Mouse (Mus musculus) heart, adult 2 months (tissue): ENCODE results near the gene Ttll1. TPM values are rescaled to one million over a fixed set of nuclear protein-coding genes. Genes with fewer than 3 reads are reported as not detected.
"Not testable (repeated sequence)": the region's sequence is repeated elsewhere in the genome, so short reads cannot be mapped to it uniquely, and the experiment has no call there.

Source experiments
- DNase-seq, 2 experiments: peaks; one replicate each; pipeline ENCODE4 v3.0.0; 2021
- H3K27ac ChIP-seq: fragments of 200-600 bp; 2 replicates; pipeline ENCODE4 v1.8.1; 2022
- H3K27me3 ChIP-seq: fragments of 200-500 bp; 2 replicates; pipeline ENCODE4 v1.6.1; 2012; ENCODE audit warnings: mild to moderate bottlenecking, low read length, inconsistent platforms, mixed read lengths; ENCODE audit not compliant: control insufficient read depth, insufficient read depth
- H3K36me3 ChIP-seq: fragments of 200-500 bp; 2 replicates; pipeline ENCODE4 v1.6.1; 2012; ENCODE audit warnings: low read length, inconsistent platforms; ENCODE audit not compliant: control insufficient read depth, insufficient read depth
- H3K4me1 ChIP-seq: fragments of 200-500 bp; 2 replicates; pipeline ENCODE4 v1.6.1; 2011; ENCODE audit warnings: low read length; ENCODE audit not compliant: control insufficient read depth, insufficient read depth
- H3K4me3 ChIP-seq: fragments of 200-600 bp; 2 replicates; pipeline ENCODE4 v1.8.1; 2022
- H3K79me2 ChIP-seq: fragments of 200-500 bp; replicated peaks from 2 replicates; pipeline ENCODE4 v1.6.1; 2012; ENCODE audit warnings: mild to moderate bottlenecking, inconsistent platforms, low read length, moderate library complexity, mixed read lengths; ENCODE audit not compliant: control insufficient read depth, insufficient read depth
- H3K9ac ChIP-seq: fragments of 200-500 bp; 2 replicates; pipeline ENCODE4 v1.6.1; 2012; ENCODE audit warnings: low read depth, mild to moderate bottlenecking, control low read depth, inconsistent platforms, low read length, mixed read lengths
- CTCF ChIP-seq: fragments of 200-600 bp; IDR thresholded peaks from 2 replicates; pipeline ENCODE4 v1.8.1; 2022; ENCODE audit warnings: antibody characterized with exemption, mild to moderate bottlenecking, moderate library complexity
- EP300 ChIP-seq: fragments of 200-500 bp; IDR thresholded peaks from 2 replicates; pipeline ENCODE4 v1.6.1; 2011; ENCODE audit warnings: low read depth, low read length, control low read depth; ENCODE audit not compliant: insufficient read depth
- POLR2A ChIP-seq: fragments of 200-500 bp; IDR thresholded peaks from 2 replicates; pipeline ENCODE4 v1.6.1; 2011; ENCODE audit warnings: mild to moderate bottlenecking, low read depth, low read length, control low read depth; ENCODE audit not compliant: insufficient read depth
- WGBS: fragments of 180-500 bp; shearing (Covaris S2); methylation state at CpG from one replicate; pipeline ENCODE4 v1.1.7; 2018; 5-methylcytosine and 5-hydroxymethylcytosine counted together
- intact Hi-C: fragments of 180-260 bp; cut with DNase I; formaldehyde crosslinking; loops from one replicate; pipeline ENCODE4 v1.15.1; 2025
- polyA plus RNA-seq: library from polyadenylated mRNA; depleted of rRNA; stranded (reverse); fragments of >200 nt; gene quantifications from 2 replicates; pipeline ENCODE4 v1.2.3, GENCODE M21; 2012
- total RNA-seq, 2 experiments: library from RNA; stranded (reverse); gene quantifications; 2 replicates each; pipeline ENCODE4 v1.2.3; 2021

Gene Ttll1
- total and polyA plus RNA-seq, 3 experiments = 37.6 to 62.9 (median 52.1) TPM

DNA sequence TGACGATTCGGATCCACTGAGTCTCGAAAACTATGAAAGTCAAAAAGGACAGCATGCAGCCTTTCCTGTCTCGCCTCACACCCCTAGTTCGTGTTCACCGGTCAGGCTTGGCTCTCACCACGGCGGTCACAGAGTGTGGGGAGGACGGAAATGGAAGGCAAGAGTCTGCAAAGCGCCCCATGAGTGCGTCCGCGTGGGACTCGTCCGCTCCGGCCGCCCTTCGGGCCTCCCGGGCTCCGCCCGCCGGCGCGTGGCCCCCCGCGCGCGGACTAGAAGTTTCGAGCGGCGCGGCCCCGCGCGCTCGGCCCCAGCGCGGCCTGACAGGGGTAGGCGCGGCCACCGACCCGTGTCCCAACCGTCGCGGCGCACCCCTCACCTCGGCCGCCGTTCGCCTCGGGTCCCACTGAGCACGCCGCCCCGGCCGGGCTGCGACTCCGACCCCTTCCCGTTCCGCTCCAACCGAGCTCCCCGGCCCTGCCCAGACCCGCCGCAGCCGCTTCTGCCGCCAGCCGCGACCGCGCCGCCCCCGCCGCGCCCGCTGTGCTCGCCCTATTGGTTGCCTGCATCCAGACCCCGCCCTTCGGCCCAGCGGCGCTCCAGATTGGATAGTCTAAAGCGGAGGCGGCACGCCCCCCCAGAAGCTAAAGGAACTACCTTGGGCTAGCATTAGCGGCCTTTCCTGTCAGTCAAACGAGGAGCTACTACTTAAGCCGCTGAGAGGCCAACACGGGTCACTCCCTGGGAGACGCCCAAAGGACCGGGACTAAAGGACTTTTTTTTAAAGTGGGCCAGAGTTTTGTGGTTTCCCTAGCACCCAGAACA, 46.4 kb downstream of the Ttll1 start, which contains the start of gene Pacsin2:
Gene Pacsin2 (minus strand): TSS at position 524 of the 822 bp plus-strand sequence.
- Histone ChIP-seq H3K4me1 (peaks cover 6% of the 10 kb centered on the region), H3K79me2 (peaks cover 7% of the 10 kb centered on the region), H3K36me3 (peaks cover 7% of the 10 kb centered on the region), H3K27ac (peak within 1 kb of the TSS; percentile 94), H3K9ac (peak within 1 kb of the TSS; percentile 98), H3K4me3 (peak within 1 kb of the TSS; percentile 81), H3K27me3 (no peaks in the 10 kb centered on the region)
- intact Hi-C loops = loop anchor here (2.0 kb wide), 1 partner anchor 31 kb away; no protein-coding TSS in a partner anchor
- peak; percentile 97 to 99 for DNase-seq
- WGBS = 1% methylated on average over 70 of the region's 88 CpGs
- TF ChIP-seq CTCF = no peak
- TF ChIP-seq POLR2A = peak; percentile 87
- 0 out of 2 replicates have a peak, but pooled peaks have one; percentile 7 for TF ChIP-seq EP300

DNA sequence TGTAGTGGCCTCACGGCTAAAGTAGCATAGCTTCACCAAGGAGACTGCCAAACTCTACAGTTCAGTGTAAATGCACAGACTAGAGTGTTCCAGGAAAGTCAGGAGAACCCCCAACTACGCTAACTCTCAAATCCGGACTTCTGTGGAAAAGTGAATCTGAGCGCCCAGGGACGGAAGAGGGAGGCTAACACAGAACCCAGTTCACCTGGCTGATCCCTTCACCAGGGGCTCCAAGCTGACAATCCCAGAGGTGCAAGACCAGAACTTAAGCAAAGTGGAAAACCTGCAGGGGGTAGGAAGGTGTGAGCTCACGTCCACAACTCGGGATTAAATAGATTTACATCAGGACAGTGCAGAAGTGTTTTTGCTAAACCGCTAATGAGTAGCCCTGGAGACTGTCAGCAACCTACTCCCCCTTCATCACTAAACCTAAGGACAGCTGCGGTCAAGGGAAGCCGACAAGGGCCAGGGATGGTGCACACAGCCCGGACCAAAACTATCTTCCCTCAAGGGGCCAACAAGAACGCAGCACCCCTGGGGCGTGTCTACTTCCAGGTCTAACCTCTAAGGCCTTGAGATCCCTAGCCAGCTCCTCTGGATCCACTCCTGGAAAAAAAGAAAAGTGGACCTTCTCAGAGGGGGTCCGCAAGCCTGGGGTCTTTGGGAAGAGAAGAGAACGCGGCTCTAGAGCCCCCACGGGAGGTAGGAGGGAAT, 47.2 kb downstream of the Ttll1 start:
- Histone ChIP-seq H3K4me1 (peaks cover 6% of the 10 kb centered on the region), H3K27me3 (no peaks in the 10 kb centered on the region), H3K79me2 (peaks cover 8% of the 10 kb centered on the region), H3K36me3 (peaks cover 7% of the 10 kb centered on the region), H3K4me3 (peak overlapping the region; percentile 81), H3K27ac (peak overlapping the region; percentile 94), H3K9ac (peak overlapping the region; percentile 98)
- peak in 1 of 2 experiments; percentile 51 for DNase-seq
- 1% methylated on average over 17 of the region's 17 CpGs for WGBS
- intact Hi-C loops = loop anchor here (2.0 kb wide), 1 partner anchor 31 kb away; no protein-coding TSS in a partner anchor
- TF ChIP-seq POLR2A = no peak
- TF ChIP-seq CTCF = no peak
- no peak for TF ChIP-seq EP300

DNA sequence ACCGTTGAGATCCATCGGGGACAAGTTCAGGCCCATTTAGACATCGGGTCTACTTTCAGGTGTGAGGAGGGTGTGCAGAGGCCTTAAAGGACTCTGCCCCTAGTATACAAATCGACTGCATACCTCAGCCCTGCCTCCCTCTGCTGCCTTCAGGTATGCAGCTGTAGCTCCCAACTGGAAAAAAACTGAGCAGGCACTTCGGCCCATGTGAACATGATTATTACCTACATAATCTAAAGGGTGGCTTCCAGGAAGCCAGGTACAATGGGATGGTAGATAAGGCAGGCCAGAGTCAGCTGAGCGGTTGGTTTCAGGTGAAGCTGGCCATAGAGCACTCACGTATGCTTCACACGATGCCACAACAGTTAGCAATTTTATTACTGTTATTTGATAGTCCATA, 48.3 kb downstream of the Ttll1 start:
- Histone ChIP-seq H3K4me1 (peaks cover 10% of the 10 kb centered on the region), H3K36me3 (peaks cover 12% of the 10 kb centered on the region)
- DNase-seq, intact Hi-C loops, H3K4me3 ChIP-seq, H3K27ac ChIP-seq, H3K79me2 ChIP-seq, H3K27me3 ChIP-seq, H3K9ac ChIP-seq: not testable (repeated sequence)
- WGBS = 84% methylated on average over 8 of the region's 8 CpGs

DNA sequence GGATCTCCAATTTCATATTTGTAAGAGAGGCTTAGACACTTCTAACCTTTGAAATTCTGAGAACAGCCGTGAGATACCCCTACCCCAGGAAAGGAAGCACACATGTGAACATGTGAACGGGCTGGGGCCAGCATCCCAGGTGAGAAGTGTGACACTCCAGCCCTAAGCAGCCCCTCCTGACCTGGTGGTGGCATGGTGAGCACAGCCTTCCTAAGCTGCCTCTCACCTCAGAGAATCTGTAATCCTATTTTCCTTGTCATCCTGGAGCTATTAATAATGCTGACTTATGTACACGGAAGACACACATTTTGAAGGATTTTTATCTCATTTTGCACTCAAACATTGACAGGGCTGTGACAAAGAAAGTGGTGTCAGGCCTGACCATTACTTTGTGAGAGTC, 49.8 kb downstream of the Ttll1 start:
- DNase-seq = no peak
- Histone ChIP-seq H3K4me3 (no peak overlapping the region), H3K79me2 (peaks cover 8% of the 10 kb centered on the region), H3K36me3 (peaks cover 12% of the 10 kb centered on the region), H3K27ac (no peak overlapping the region), H3K27me3 (no peaks in the 10 kb centered on the region), H3K9ac (no peak overlapping the region), H3K4me1 (peaks cover 13% of the 10 kb centered on the region)
- intact Hi-C loops = no loop called here
- WGBS = 68% methylated on average over 3 of the region's 3 CpGs
- TF ChIP-seq POLR2A (no peak), EP300 (no peak), CTCF (no peak)

DNA sequence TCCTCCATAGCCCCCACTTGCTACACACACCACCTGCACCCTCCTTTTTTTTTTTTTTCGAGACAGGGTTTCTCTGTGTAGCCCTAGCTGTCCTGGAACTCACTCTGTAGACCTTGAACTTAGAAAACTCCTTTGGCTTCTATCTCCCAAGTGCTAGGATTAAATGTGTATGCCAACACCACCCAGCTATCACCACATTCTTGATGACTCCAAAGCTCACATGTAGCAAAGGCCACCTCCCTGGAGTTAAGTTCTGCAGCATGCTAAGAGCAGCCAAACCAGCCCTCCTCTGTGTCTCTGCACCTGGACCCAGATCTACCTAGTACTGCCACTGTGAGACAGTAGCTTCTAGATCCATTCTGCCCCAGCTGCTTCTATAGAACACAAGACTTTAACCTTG, 53.2 kb downstream of the Ttll1 start:
- peak overlapping the region; percentile 44; the same call in 1 of the 2 replicates for H3K27ac ChIP-seq
- TF ChIP-seq CTCF = no peak
- no peak for TF ChIP-seq EP300
- no peak for TF ChIP-seq POLR2A
- H3K79me2 ChIP-seq = peaks cover 6% of the 10 kb centered on the region
- no peak overlapping the region for H3K9ac ChIP-seq
- no peak for DNase-seq
- peaks cover 24% of the 10 kb centered on the region for H3K4me1 ChIP-seq
- no peaks in the 10 kb centered on the region for H3K27me3 ChIP-seq
- intact Hi-C loops = no loop called here
- H3K4me3 ChIP-seq = no peak overlapping the region
- WGBS = 72% methylated on average over 1 of the region's 1 CpGs
- peaks cover 15% of the 10 kb centered on the region for H3K36me3 ChIP-seq

DNA sequence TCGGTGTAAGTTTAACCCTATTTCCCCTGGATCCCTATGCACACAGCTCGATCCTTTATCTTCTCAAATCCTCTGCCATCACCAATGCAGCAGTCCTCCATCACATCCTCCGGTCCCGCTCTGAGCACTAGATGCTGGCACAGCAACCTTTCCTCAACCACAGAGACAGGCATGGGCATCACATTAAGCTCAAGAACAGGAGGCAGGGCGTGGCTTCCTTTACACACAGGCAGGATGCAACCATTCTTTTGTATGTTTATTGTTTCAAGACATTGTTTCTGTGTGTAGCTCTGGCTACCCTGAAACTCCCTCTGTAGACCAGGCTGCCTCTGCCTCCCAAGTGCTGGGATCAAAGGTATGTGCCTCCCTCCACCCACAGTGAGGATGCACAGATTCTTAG, 55.1 kb downstream of the Ttll1 start:
- whole genome bisulfite sequencing = 54% methylated on average over 5 of the region's 5 CpGs
- no peaks in the 10 kb centered on the region for H3K27me3 ChIP-seq
- H3K27ac ChIP-seq = peak overlapping the region; percentile 85; the same call in 1 of the 2 replicates
- H3K36me3 ChIP-seq = peaks cover 14% of the 10 kb centered on the region
- peaks cover 35% of the 10 kb centered on the region for H3K4me1 ChIP-seq
- no peak for DNase-seq
- H3K79me2 ChIP-seq = peaks cover 4% of the 10 kb centered on the region
- intact Hi-C loops = no loop called here
- no peak overlapping the region for H3K4me3 ChIP-seq
- TF ChIP-seq EP300 (0 out of 2 replicates have a peak, but pooled peaks have one; percentile 22), POLR2A (no peak)
- no peak overlapping the region for H3K9ac ChIP-seq
